Comparison of ENCODE assay signal across 8 mouse cellular contexts in genomic region chr9:106891829-106892551, GRCm38 (mm10). TPM values are rescaled to one million over a fixed set of nuclear protein-coding genes. Genes with fewer than 3 reads are reported as not detected.
DNase-seq lines count a peak whose midpoint lies in the region; ATAC-seq lines count a peak whose summit lies in the region.

Gene Manf, minus strand, starts transcription at chr9:106891979.

- intact Hi-C loops in gastrocnemius, postnatal 14 days (cut with DNase I; ENCODE audit: low total_unique reads): loop anchor here (10.0 kb wide), 1 partner anchor 623 kb away; no protein-coding TSS in a partner anchor
- intact Hi-C loops in left cerebral cortex, postnatal 10 days (cut with DNase I): no loop called here

- peak; percentile 88 for ATAC-seq in inflammation-experienced regulatory T-cells, adult 6 months
- ATAC-seq in megakaryocyte-erythroid progenitor cell, adult 5-6 weeks (replicated peaks; ENCODE audit: low FRiP score, low TSS enrichment, poor library complexity, severe bottlenecking): peak; percentile 93

- DNase-seq in adrenal gland, adult (ENCODE audit: inconsistent age in 2 of 2, low spot score in 1 of 2): peak; percentile 99
- DNase-seq in embryo, embryonic 10.5 days (ENCODE audit: low spot score): peak; percentile 98
- peak; percentile 97 for DNase-seq in gastrocnemius, postnatal 14 days
- DNase-seq in left cerebral cortex, postnatal 10 days (ENCODE audit: extremely low spot score in 1 of 2, low spot score in 2 of 2): peak; percentile 98 to 99
- DNase-seq in right cerebral cortex, postnatal 25 days: peak; percentile 98
- DNase-seq in urinary bladder, postnatal 4 days (ENCODE audit: low spot score in 2 of 2): peak; percentile 95 to 97

RNA-seq across cellular contexts. Expression of gene Manf, which starts in this region (rescaled TPM):
- total RNA-seq in gastrocnemius, postnatal 14 days (2021): 10 to 100 TPM; 47.4 to 61.3 TPM
- polyA plus RNA-seq in inflammation-experienced regulatory T-cells, adult 6 months (2017; shearing (Covaris generic)): 100 to 1,000 TPM; 139 to 251 (median 140) TPM
- 100 to 1,000 TPM; 115 to 125 TPM for total RNA-seq in left cerebral cortex, postnatal 10 days (2021)
- 147 and 157 TPM in 2 replicates for total RNA-seq in megakaryocyte-erythroid progenitor cell, adult 5-6 weeks (2014; fragmentation: Nextera tagmentation)
- 144 and 187 TPM in 2 replicates for total RNA-seq in megakaryocyte-erythroid progenitor cell, adult 5-6 weeks (2017)

Comparison
In these comparisons a context has a peak if more than half of its experiments do, and no peak if none do; other contexts are left out.
1. Peak in every context shown above with its lines: DNase-seq and ATAC-seq.